Mouse (Mus musculus): ENCODE measurements around the gene Dazap1. TPM values are rescaled to one million over a fixed set of nuclear protein-coding genes. Genes with fewer than 3 reads are reported as not detected.

Gene Dazap1
- polyA plus RNA-seq, 1 experiment from 2014 or later = 34.7 TPM

GRCm38 (mm10) chr10:80300672-80301181, 39.4 kb downstream of the Dazap1 start:
- ATAC-seq (ENCODE audit: low read depth) (no peak), DNase-seq (no peak)
- peaks cover 40% of the 10 kb centered on the region for H3K4me1 ChIP-seq (replicated peaks)
- no peak overlapping the region for H3K27ac ChIP-seq
- H3K27me3 ChIP-seq = peaks cover 94% of the 10 kb centered on the region
- H3K9me3 ChIP-seq (replicated peaks) = no peaks in the 10 kb centered on the region
- H3K36me3 ChIP-seq = no peaks in the 10 kb centered on the region
- H3K4me2 ChIP-seq = no peak overlapping the region
- H3K4me3 ChIP-seq (replicated peaks) = no peak overlapping the region
- WGBS (ENCODE audit: insufficient replicate concordance) = 29% methylated on average over 11 of the region's 11 CpGs
- H3K9ac ChIP-seq = no peak overlapping the region

GRCm38 (mm10) chr10:80301256-80302081, 40.2 kb downstream of the Dazap1 start:
- no peak overlapping the region for H3K9ac ChIP-seq
- peaks cover 32% of the 10 kb centered on the region for H3K4me1 ChIP-seq (replicated peaks)
- whole genome bisulfite sequencing (ENCODE audit: insufficient replicate concordance) = 51% methylated on average over 10 of the region's 10 CpGs
- H3K9me3 ChIP-seq (replicated peaks) = no peaks in the 10 kb centered on the region
- H3K36me3 ChIP-seq = no peaks in the 10 kb centered on the region
- H3K4me3 ChIP-seq (replicated peaks) = no peak overlapping the region
- peaks cover 99% of the 10 kb centered on the region for H3K27me3 ChIP-seq
- ATAC-seq (ENCODE audit: low read depth) (no peak), DNase-seq (no peak)
- H3K27ac ChIP-seq = no peak overlapping the region
- no peak overlapping the region for H3K4me2 ChIP-seq

DNA sequence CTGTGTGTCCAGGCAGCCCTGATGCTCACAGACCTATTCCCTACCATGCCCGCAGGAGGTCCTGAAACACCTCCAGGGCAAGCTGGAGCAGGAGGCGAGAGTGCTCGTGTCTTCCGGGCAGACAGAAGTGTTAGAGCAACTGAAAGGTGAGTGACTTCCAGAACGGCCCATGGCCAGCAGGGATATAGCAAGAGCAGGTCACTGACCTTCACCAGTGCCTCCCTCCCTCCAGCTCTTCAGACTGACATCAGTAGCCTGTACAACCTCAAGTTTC, 40.7 kb downstream of the Dazap1 start:
- H3K27ac ChIP-seq = no peak overlapping the region; the same call in 1 of the 2 replicates
- H3K36me3 ChIP-seq = no peaks in the 10 kb centered on the region
- DNase-seq = no peak
- H3K4me2 ChIP-seq = no peak overlapping the region
- no peak overlapping the region for H3K4me3 ChIP-seq (replicated peaks)
- H3K9ac ChIP-seq = no peak overlapping the region
- H3K4me1 ChIP-seq (replicated peaks) = peaks cover 27% of the 10 kb centered on the region
- H3K27me3 ChIP-seq = peaks cover 99% of the 10 kb centered on the region
- H3K9me3 ChIP-seq (replicated peaks) = no peaks in the 10 kb centered on the region
- ATAC-seq (ENCODE audit: low read depth) = no peak
- WGBS (ENCODE audit: insufficient replicate concordance) = 64% methylated on average over 5 of the region's 5 CpGs

GRCm38 (mm10) chr10:80302471-80302881, 41.2 kb downstream of the Dazap1 start:
- Histone ChIP-seq H3K9ac (no peak overlapping the region), H3K4me3 (replicated peaks) (no peak overlapping the region), H3K36me3 (no peaks in the 10 kb centered on the region), H3K4me2 (no peak overlapping the region), H3K27ac (no peak overlapping the region; the same call in 1 of the 2 replicates), H3K27me3 (peaks cover 99% of the 10 kb centered on the region), H3K9me3 (replicated peaks) (no peaks in the 10 kb centered on the region), H3K4me1 (replicated peaks) (peaks cover 23% of the 10 kb centered on the region)
- ATAC-seq (ENCODE audit: low read depth) (peak; percentile 38; the same call in 1 of the 2 replicates), DNase-seq (no peak)
- WGBS (ENCODE audit: insufficient replicate concordance) = 25% methylated on average over 9 of the region's 9 CpGs

GRCm38 (mm10) chr10:80304458-80304857, 43.2 kb downstream of the Dazap1 start:
- H3K4me3 ChIP-seq (replicated peaks) = peak overlapping the region; percentile 8
- H3K4me2 ChIP-seq = peak overlapping the region; percentile 43
- H3K9me3 ChIP-seq (replicated peaks) = no peaks in the 10 kb centered on the region
- H3K27ac ChIP-seq = no peak overlapping the region
- no peaks in the 10 kb centered on the region for H3K36me3 ChIP-seq
- no peak overlapping the region for H3K9ac ChIP-seq
- no peak for DNase-seq
- peaks cover 99% of the 10 kb centered on the region for H3K27me3 ChIP-seq
- H3K4me1 ChIP-seq (replicated peaks) = peaks cover 19% of the 10 kb centered on the region
- WGBS (ENCODE audit: insufficient replicate concordance) = 7% methylated on average over 12 of the region's 12 CpGs
- ATAC-seq (ENCODE audit: low read depth) = no peak

- H3K9ac ChIP-seq = no peak overlapping the region
- no peaks in the 10 kb centered on the region for H3K9me3 ChIP-seq (replicated peaks)
- peaks cover 19% of the 10 kb centered on the region for H3K4me1 ChIP-seq (replicated peaks)
- peaks cover 98% of the 10 kb centered on the region for H3K27me3 ChIP-seq
- 3% methylated on average over 25 of the region's 25 CpGs for WGBS (ENCODE audit: insufficient replicate concordance)
- peak; percentile 67 for DNase-seq
- H3K4me2 ChIP-seq = peak overlapping the region; percentile 43
- H3K4me3 ChIP-seq (replicated peaks) = peak overlapping the region; percentile 8
- H3K27ac ChIP-seq = no peak overlapping the region
- no peaks in the 10 kb centered on the region for H3K36me3 ChIP-seq
- peak; percentile 63 for ATAC-seq (ENCODE audit: low read depth)
Observed at GRCm38 (mm10) chr10:80304862-80305261, 43.6 kb downstream of the Dazap1 start.

- Histone ChIP-seq H3K9me3 (replicated peaks) (no peaks in the 10 kb centered on the region), H3K4me1 (replicated peaks) (peaks cover 19% of the 10 kb centered on the region), H3K4me3 (replicated peaks) (no peak overlapping the region), H3K4me2 (no peak overlapping the region), H3K27me3 (peaks cover 99% of the 10 kb centered on the region), H3K9ac (no peak overlapping the region), H3K27ac (no peak overlapping the region), H3K36me3 (no peaks in the 10 kb centered on the region)
- DNase-seq = no peak
- ATAC-seq (ENCODE audit: low read depth) = no peak
- 56% methylated on average over 16 of the region's 16 CpGs for WGBS (ENCODE audit: insufficient replicate concordance)
Observed at GRCm38 (mm10) chr10:80311560-80311959, 50.3 kb downstream of the Dazap1 start.

GRCm38 (mm10) chr10:80312586-80313504, 51.6 kb downstream of the Dazap1 start:
- no peak overlapping the region for H3K4me3 ChIP-seq (replicated peaks)
- WGBS (ENCODE audit: insufficient replicate concordance) = 53% methylated on average over 54 of the region's 54 CpGs
- H3K27ac ChIP-seq = no peak overlapping the region
- no peaks in the 10 kb centered on the region for H3K9me3 ChIP-seq (replicated peaks)
- H3K4me2 ChIP-seq = no peak overlapping the region
- peaks cover 7% of the 10 kb centered on the region for H3K36me3 ChIP-seq
- no peak overlapping the region for H3K9ac ChIP-seq
- no peak for DNase-seq
- H3K4me1 ChIP-seq (replicated peaks) = peaks cover 32% of the 10 kb centered on the region
- H3K27me3 ChIP-seq = peaks cover 98% of the 10 kb centered on the region
- no peak for ATAC-seq (ENCODE audit: low read depth)

DNA sequence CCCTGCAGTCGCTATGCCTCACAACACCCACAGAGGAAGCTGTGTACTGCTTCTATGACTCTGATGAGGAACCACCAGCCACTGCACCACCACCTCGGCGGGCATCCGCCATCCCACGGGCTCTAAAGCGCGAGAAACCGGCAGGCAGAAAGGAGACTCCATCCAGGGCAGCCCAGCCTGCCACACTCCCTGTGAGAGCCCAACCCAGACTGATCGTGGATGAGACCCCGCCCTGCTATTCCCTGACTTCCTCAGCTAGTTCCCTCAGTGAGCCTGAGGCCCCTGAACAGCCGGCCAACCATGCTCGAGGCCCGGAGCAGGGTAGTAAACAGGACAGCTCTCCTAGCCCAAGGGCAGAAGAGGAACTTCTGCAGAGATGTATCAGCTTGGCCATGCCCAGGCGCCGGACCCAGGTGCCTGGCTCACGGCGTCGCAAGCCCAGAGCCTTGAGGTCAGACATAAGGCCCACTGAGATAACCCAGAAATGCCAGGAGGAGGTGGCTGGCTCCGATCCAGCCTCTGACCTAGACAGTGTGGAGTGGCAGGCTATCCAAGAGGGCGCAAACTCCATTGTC, 52.4 kb downstream of the Dazap1 start:
- WGBS (ENCODE audit: insufficient replicate concordance) = 21% methylated on average over 20 of the region's 20 CpGs
- H3K36me3 ChIP-seq = peaks cover 16% of the 10 kb centered on the region
- no peak overlapping the region for H3K27ac ChIP-seq
- DNase-seq (no peak), ATAC-seq (ENCODE audit: low read depth) (no peak)
- no peak overlapping the region for H3K4me2 ChIP-seq
- no peak overlapping the region for H3K4me3 ChIP-seq (replicated peaks)
- no peak overlapping the region for H3K9ac ChIP-seq
- H3K4me1 ChIP-seq (replicated peaks) = peaks cover 40% of the 10 kb centered on the region
- no peaks in the 10 kb centered on the region for H3K9me3 ChIP-seq (replicated peaks)
- H3K27me3 ChIP-seq = peaks cover 90% of the 10 kb centered on the region

GRCm38 (mm10) chr10:80314494-80315001, 53.3 kb downstream of the Dazap1 start:
- H3K9ac ChIP-seq = no peak overlapping the region
- no peak overlapping the region for H3K4me3 ChIP-seq (replicated peaks)
- H3K27me3 ChIP-seq = peaks cover 82% of the 10 kb centered on the region
- no peak overlapping the region for H3K27ac ChIP-seq
- no peaks in the 10 kb centered on the region for H3K9me3 ChIP-seq (replicated peaks)
- ATAC-seq (ENCODE audit: low read depth) = no peak
- peaks cover 48% of the 10 kb centered on the region for H3K4me1 ChIP-seq (replicated peaks)
- 46% methylated on average over 16 of the region's 16 CpGs for WGBS (ENCODE audit: insufficient replicate concordance)
- H3K36me3 ChIP-seq = peaks cover 24% of the 10 kb centered on the region
- DNase-seq = no peak
- H3K4me2 ChIP-seq = no peak overlapping the region

DNA sequence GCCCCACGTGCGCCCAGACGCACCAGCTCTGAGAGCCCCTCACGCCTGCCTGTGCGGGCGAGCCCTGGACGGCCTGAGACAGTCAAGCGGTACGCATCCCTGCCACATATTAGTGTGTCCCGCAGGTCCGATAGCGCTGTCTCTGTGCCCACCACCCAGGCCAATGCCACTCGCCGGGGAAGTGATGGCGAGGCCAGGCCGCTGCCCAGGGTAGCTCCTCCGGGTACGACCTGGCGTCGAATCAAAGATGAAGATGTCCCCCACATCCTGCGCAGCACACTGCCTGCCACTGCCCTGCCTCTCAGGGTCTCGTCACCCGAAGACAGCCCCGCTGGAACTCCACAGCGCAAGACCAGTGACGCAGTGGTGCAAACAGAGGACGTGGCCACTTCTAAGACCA, 54.0 kb downstream of the Dazap1 start:
- peaks cover 24% of the 10 kb centered on the region for H3K36me3 ChIP-seq
- H3K9ac ChIP-seq = no peak overlapping the region
- H3K27ac ChIP-seq = no peak overlapping the region
- peaks cover 75% of the 10 kb centered on the region for H3K27me3 ChIP-seq
- no peaks in the 10 kb centered on the region for H3K9me3 ChIP-seq (replicated peaks)
- ATAC-seq (ENCODE audit: low read depth) (no peak), DNase-seq (no peak)
- H3K4me1 ChIP-seq (replicated peaks) = peaks cover 52% of the 10 kb centered on the region
- WGBS (ENCODE audit: insufficient replicate concordance) = 39% methylated on average over 27 of the region's 27 CpGs
- H3K4me2 ChIP-seq = no peak overlapping the region
- no peak overlapping the region for H3K4me3 ChIP-seq (replicated peaks)

All from liver, embryonic 13.5 days (tissue).